13 mouse cellular contexts compared by ENCODE assay signal in genomic region chr11:86895156-86895555, GRCm38 (mm10).
A peak's percentile ranks its signal among the peaks of the same experiment; 100 is the strongest.
DNase-seq lines count a peak whose midpoint lies in the region; ATAC-seq lines count a peak whose summit lies in the region.
"Had no signal": no experiment of that assay in that cellular context is flagged by ENCODE, and none has a peak within 500 bp of the region (broad histone marks: within the 10 kb centered on the region; RNA-seq: fewer than 3 reads in every experiment).

No protein-coding gene starts in this region.

- no peak for ATAC-seq in kidney, embryonic 15.5 days (replicated peaks; ENCODE audit: low FRiP score)
- no peak for ATAC-seq in intestine, embryonic 15.5 days
- ATAC-seq: forebrain, embryonic 13.5 days had no signal

- no peak overlapping the region for H3K4me2 ChIP-seq in kidney, embryonic 15.5 days
- no peak overlapping the region for H3K4me2 ChIP-seq in intestine, embryonic 15.5 days (replicated peaks)
- H3K4me2 ChIP-seq: forebrain, embryonic 13.5 days had no signal

- intact Hi-C loops in heart, postnatal 10 days (cut with DNase I), result loop anchor here (10.0 kb wide), 1 partner anchor 100 kb away; the partner anchor contains the start of gene Ypel2

- peaks cover 44% of the 10 kb centered on the region for H3K4me1 ChIP-seq in kidney, embryonic 15.5 days
- peaks cover 50% of the 10 kb centered on the region for H3K4me1 ChIP-seq in embryonic facial prominence, embryonic 10.5 days
- peaks cover 4% of the 10 kb centered on the region; the same call in 1 of the 2 replicates for H3K4me1 ChIP-seq in intestine, embryonic 15.5 days (replicated peaks)

- peak overlapping the region; percentile 64 for H3K27ac ChIP-seq in kidney, embryonic 15.5 days
- no peak overlapping the region for H3K27ac ChIP-seq in embryonic facial prominence, embryonic 10.5 days (replicated peaks)
- no peak overlapping the region for H3K27ac ChIP-seq in intestine, embryonic 15.5 days
- H3K27ac ChIP-seq: forebrain, embryonic 13.5 days; hindbrain, embryonic 15.5 days had no signal

- no peak overlapping the region for H3K9ac ChIP-seq in kidney, embryonic 15.5 days
- H3K9ac ChIP-seq in intestine, embryonic 15.5 days, result no peak overlapping the region
- H3K9ac ChIP-seq: forebrain, embryonic 13.5 days; hindbrain, embryonic 15.5 days had no signal

- 0 out of 2 replicates have a peak, but pooled peaks cover 4% of the 10 kb centered on the region for H3K27me3 ChIP-seq in kidney, embryonic 15.5 days
- H3K27me3 ChIP-seq in embryonic facial prominence, embryonic 10.5 days (replicated peaks; ENCODE audit: low read depth, poor library complexity, severe bottlenecking), result peaks cover 8% of the 10 kb centered on the region
- no peaks in the 10 kb centered on the region for H3K27me3 ChIP-seq in intestine, embryonic 15.5 days (replicated peaks)
- H3K27me3 ChIP-seq: forebrain, embryonic 13.5 days; hindbrain, embryonic 15.5 days had no signal

- no peak for DNase-seq in kidney, postnatal 4 days
- DNase-seq in embryonic facial prominence, embryonic 10.5 days (ENCODE audit: low spot score), result peak; percentile 26
- peak; percentile 26 for DNase-seq in heart, adult 8-10 months (ENCODE audit: low spot score)
- DNase-seq in heart, postnatal 10 days, result peak; percentile 57 to 72
- no peak for DNase-seq in ovary, postnatal 10 days (ENCODE audit: low spot score)
- DNase-seq in kidney, adult 9 months, result no peak
- DNase-seq: adrenal gland, postnatal 14 days; cerebellum, postnatal 25 days; lung, adult 2 months had no signal

- no peaks in the 10 kb centered on the region for H3K9me3 ChIP-seq in kidney, embryonic 15.5 days (replicated peaks)
- H3K9me3 ChIP-seq in embryonic facial prominence, embryonic 10.5 days, result no peaks in the 10 kb centered on the region; the same call in 1 of the 2 replicates
- H3K9me3 ChIP-seq in intestine, embryonic 15.5 days, result no peaks in the 10 kb centered on the region
- H3K9me3 ChIP-seq: forebrain, embryonic 13.5 days; hindbrain, embryonic 15.5 days had no signal

- 42% methylated on average over 9 of the region's 9 CpGs for WGBS in kidney, embryonic 15.5 days
- 42% methylated on average over 9 of the region's 9 CpGs for WGBS in embryonic facial prominence, embryonic 10.5 days
- WGBS in intestine, embryonic 15.5 days, result 60% methylated on average over 9 of the region's 9 CpGs

- H3K36me3 ChIP-seq in kidney, embryonic 15.5 days, result no peaks in the 10 kb centered on the region
- no peaks in the 10 kb centered on the region for H3K36me3 ChIP-seq in embryonic facial prominence, embryonic 10.5 days (replicated peaks)
- no peaks in the 10 kb centered on the region for H3K36me3 ChIP-seq in intestine, embryonic 15.5 days
- H3K36me3 ChIP-seq: hindbrain, embryonic 15.5 days had no signal

- no peak overlapping the region for H3K4me3 ChIP-seq in kidney, embryonic 15.5 days (replicated peaks)
- H3K4me3 ChIP-seq in embryonic facial prominence, embryonic 10.5 days, result no peak overlapping the region
- no peak overlapping the region for H3K4me3 ChIP-seq in intestine, embryonic 15.5 days (replicated peaks)
- H3K4me3 ChIP-seq: forebrain, embryonic 13.5 days; hindbrain, embryonic 15.5 days had no signal

Comparison
In these comparisons a context has a peak if more than half of its experiments do, and no peak if none do; other contexts are left out.
1. DNase-seq: peak in embryonic facial prominence, embryonic 10.5 days (single experiment), heart, adult 8-10 months (single experiment) and heart, postnatal 10 days (2 of 2); none in kidney, postnatal 4 days (0 of 2), ovary, postnatal 10 days (single experiment) and kidney, adult 9 months (single experiment).